Mouse (Mus musculus): ENCODE results near the gene Esyt3. TPM values are rescaled to one million over a fixed set of nuclear protein-coding genes. Genes with fewer than 3 reads are reported as not detected.

Gene Esyt3
- total and polyA plus RNA-seq, 3 experiments, result 0.29 to 0.90 (median 0.30) TPM

DNA sequence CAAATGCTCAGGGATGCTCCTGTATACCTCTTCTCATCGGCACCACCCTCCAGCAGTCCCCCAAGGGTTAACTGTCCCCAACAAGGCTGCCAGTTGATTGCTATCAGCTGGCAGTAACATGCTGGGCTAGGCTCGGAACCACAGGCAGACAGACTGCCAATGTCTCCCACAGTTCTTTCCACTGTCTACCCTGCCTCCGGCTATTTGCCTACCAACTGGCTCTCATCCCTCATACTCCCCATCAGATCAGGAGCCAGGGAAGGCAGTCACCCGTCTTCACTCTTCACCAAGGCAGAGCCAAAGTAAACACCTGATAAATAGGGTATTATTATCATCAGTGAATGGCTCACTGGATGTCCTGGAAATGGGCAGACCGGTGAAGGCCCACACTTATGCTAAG is 3.6 kb downstream of the Esyt3 start:
- DNase-seq, result no peak

GRCm38 (mm10) chr9:99353390-99353789 is 5.0 kb downstream of the Esyt3 start:
- DNase-seq, result no peak

- no peak for DNase-seq
These were observed 5.4 kb downstream of the Esyt3 start for GRCm38 (mm10) chr9:99352964-99353363.

DNA sequence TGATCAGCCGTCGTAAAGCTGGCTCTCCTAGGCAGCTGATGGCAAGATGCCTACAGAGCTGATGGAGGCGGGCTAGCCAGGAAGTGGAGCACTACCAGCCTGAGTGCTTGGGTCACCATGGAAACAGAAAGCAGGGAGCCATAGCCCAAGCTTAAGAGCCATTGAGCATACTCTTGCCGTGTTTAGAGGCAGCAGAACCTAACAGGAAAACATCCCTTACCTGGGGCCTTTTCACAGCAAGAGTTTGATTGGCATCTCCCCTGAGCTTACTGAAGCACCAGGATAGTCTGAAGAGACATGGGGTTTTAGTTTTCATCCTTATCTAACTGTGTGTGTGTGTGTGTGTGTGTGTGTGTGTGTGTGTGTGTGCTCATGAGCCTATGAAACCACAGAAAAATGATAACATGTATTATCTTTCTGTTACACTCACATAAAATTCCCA is 13.0 kb downstream of the Esyt3 start:
- DNase-seq, result no peak

GRCm38 (mm10) chr9:99341600-99341999 is 16.8 kb downstream of the Esyt3 start:
- DNase-seq, result no peak

- no peak for DNase-seq
These were observed 18.2 kb downstream of the Esyt3 start for GRCm38 (mm10) chr9:99340126-99340525.

GRCm38 (mm10) chr9:99339182-99339581 is 19.2 kb downstream of the Esyt3 start:
- no peak for DNase-seq

- no peak for DNase-seq
These were observed 20.1 kb downstream of the Esyt3 start for GRCm38 (mm10) chr9:99338293-99338692.

DNA sequence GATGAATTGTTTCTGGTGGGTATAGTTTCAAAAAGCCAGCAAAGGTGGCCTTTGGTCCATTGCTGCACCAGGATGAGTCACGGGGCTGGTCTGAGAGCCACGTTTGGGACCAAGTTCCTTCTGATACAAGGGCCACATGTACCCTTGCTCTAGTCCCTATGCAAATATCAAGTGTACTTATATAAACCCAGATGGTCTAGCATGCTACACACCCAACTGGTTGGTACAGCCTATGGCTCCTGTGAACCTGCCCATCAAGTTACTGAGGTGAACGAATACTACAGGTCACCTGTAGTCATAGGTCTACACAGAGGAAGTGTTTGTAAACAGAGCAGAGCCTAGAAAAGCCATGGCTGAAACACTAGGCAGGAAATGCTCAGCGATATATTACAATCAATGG is 21.8 kb downstream of the Esyt3 start:
- DNase-seq, result no peak

DNA sequence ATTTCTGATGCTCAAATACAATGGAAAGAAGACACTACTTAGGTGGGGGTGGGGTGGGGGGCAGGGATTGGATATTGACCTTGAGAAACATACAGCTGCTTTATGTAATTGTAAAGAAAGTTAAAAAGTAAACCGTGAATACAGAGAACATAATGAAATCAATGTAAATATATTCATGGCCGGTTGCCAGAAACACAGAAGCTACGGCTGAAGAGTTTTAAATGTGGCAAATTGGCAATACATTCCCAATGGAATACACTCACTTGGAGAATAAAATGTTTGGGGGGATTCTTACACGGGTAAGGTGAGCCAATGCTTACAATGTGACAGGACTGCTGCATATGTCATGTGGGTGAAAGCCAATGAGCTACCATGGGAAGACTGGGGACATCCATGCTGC is 31.5 kb downstream of the Esyt3 start:
- DNase-seq, result no peak

GRCm38 (mm10) chr9:99325961-99326360 is 32.4 kb downstream of the Esyt3 start:
- no peak for DNase-seq

- DNase-seq, result no peak
These were observed 33.0 kb downstream of the Esyt3 start for GRCm38 (mm10) chr9:99325208-99325929.

DNA sequence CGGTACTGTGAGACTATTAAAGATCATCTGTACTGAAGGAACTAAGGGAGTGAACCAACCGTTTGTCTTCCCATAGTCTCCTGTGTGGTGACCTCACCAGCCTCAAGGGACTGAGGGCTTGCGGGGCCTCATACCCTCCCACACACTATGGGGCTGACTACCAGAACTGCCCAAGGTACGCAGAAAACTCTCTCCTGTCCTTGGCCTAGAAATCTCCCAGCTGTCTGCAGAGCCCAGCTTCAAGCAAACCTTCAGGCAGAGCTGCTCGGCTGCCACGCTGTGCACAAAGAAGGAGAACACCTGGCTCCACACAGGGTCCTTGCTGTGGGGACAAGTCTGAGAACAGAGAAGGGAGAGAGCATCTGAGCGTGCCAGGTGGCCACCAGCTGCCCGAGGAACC is 38.4 kb downstream of the Esyt3 start:
- DNase-seq, result peak; percentile 30

- no peak for DNase-seq
These were observed 38.9 kb downstream of the Esyt3 start for GRCm38 (mm10) chr9:99319343-99319951.

DNA sequence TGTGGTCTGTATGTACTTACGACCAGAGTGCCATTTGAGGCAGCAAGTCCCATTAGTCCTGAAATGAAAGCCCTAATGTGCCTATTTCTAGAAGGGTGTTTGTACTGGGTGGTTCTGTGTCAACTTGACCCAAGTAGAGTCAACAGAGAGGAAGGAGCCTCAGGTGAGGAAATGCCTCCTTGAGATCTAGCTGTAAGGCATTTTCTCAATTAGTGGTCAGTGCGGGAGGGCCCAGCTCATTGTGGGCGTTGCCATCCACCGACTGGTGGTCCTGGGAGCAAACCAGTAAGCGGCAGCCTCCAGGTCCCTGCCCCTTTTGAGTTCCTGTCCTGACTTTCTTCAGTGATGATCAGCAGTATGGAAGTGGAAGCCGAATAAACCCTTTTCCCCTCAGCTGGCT is 52.1 kb downstream of the Esyt3 start:
- DNase-seq, result no peak

GRCm38 (mm10) chr9:99304296-99304695 is 54.1 kb downstream of the Esyt3 start:
- no peak for DNase-seq

Other genes starting within 250 kb of the Esyt3 start
- 10 to 100 TPM; 15.6 to 20.7 TPM for gene Pik3cb, start 217.9 kb downstream of the Esyt3 start, total RNA-seq (2021)
- 1.4 and 2.0 TPM in 2 replicates for gene Pik3cb, start 217.9 kb downstream of the Esyt3 start, polyA plus RNA-seq (2012; rRNA removed)
- not detected for gene Faiml, start 121.3 kb downstream of the Esyt3 start, total RNA-seq (2021)
- gene Faiml, start 121.3 kb downstream of the Esyt3 start, polyA plus RNA-seq (2012; rRNA removed), result not detected in 2 replicates
- gene Cep70, start 115.2 kb downstream of the Esyt3 start, total RNA-seq (2021), result 10 to 100 TPM in 1 of 2 experiments, 1 to 10 TPM in 1; 8.0 to 11.2 TPM
- gene Cep70, start 115.2 kb downstream of the Esyt3 start, polyA plus RNA-seq (2012; rRNA removed), result 0.86 and 1.3 TPM in 2 replicates
- gene Mras, start 78.8 kb upstream of the Esyt3 start, total RNA-seq (2021), result 10 to 100 TPM; 61.0 to 61.1 TPM
- gene Mras, start 78.8 kb upstream of the Esyt3 start, polyA plus RNA-seq (2012; rRNA removed), result 31.4 and 33.1 TPM in 2 replicates
- gene Nme9, start 92.9 kb upstream of the Esyt3 start, total RNA-seq (2021), result not detected
- gene Nme9, start 92.9 kb upstream of the Esyt3 start, polyA plus RNA-seq (2012; rRNA removed), result not detected in 2 replicates
- gene Armc8, start 210.3 kb upstream of the Esyt3 start, total RNA-seq (2021), result 10 to 100 TPM; 25.3 to 33.5 TPM
- 7.9 and 8.8 TPM in 2 replicates for gene Armc8, start 210.3 kb upstream of the Esyt3 start, polyA plus RNA-seq (2012; rRNA removed)
- gene Dbr1, start 217.2 kb upstream of the Esyt3 start, total RNA-seq (2021), result 10 to 100 TPM; 12.9 to 13.9 TPM
- gene Dbr1, start 217.2 kb upstream of the Esyt3 start, polyA plus RNA-seq (2012; rRNA removed), result 9.9 and 11.9 TPM in 2 replicates

All from adrenal gland, adult 2 months (tissue).